Mouse (Mus musculus): ENCODE measurements at regions not wholly inside any gene's neighbourhood (a gene's known extent, or its start where the extent isn't known, plus 50 kb on each side); places are given as distances from the start of the nearest gene placed in this dataset.
A peak's percentile ranks its signal among the peaks of the same experiment; 100 is the strongest.

GRCm38 (mm10) chr17:26356906-26357305 is 57.7 kb upstream of the Neurl1b start:
- H3K27ac ChIP-seq = no peak overlapping the region
- ATAC-seq (ENCODE audit: insufficient read depth) (no peak), DNase-seq (ENCODE audit: low read depth in 3 of 3, low spot score in 3 of 3) (no peak)
- H3K9ac ChIP-seq (replicated peaks) = no peak overlapping the region
- whole genome bisulfite sequencing (ENCODE audit: insufficient replicate concordance) = 70% methylated on average over 5 of the region's 5 CpGs
- no peaks in the 10 kb centered on the region for H3K9me3 ChIP-seq (ENCODE audit: control insufficient read depth, low read length)
- no peak overlapping the region for H3K4me2 ChIP-seq (ENCODE audit: low read depth)
- peaks cover 6 to 11% of the 10 kb centered on the region in 2 experiments; a peak in 3 of 4 replicates for H3K4me1 ChIP-seq (replicated peaks; ENCODE audit: control insufficient read depth in 2 of 2, insufficient read depth in 2 of 2, low read length in 1 of 2)
- no peaks in the 10 kb centered on the region for H3K36me3 ChIP-seq (replicated peaks; ENCODE audit: control insufficient read depth, insufficient read depth, low read depth)
- no peak for TF ChIP-seq CTCF (IDR thresholded peaks at IDR 0.05; ENCODE audit: low read depth)
- TF ChIP-seq EP300 (IDR thresholded peaks at IDR 0.05; ENCODE audit: low read depth) = no peak
- no peaks in the 10 kb centered on the region for H3K27me3 ChIP-seq (ENCODE audit: control insufficient read depth, insufficient read depth, low read length)
- no peak overlapping the region for H3K4me3 ChIP-seq (ENCODE audit: insufficient read depth in 1 of 2, low read depth in 2 of 2, low read length in 2 of 2)

GRCm38 (mm10) chr17:26357784-26358183 is 56.8 kb upstream of the Neurl1b start:
- no peaks in the 10 kb centered on the region for H3K36me3 ChIP-seq (replicated peaks; ENCODE audit: control insufficient read depth, insufficient read depth, low read depth)
- WGBS (ENCODE audit: insufficient replicate concordance) = 35% methylated on average over 4 of the region's 4 CpGs
- no peak for TF ChIP-seq CTCF (IDR thresholded peaks at IDR 0.05; ENCODE audit: low read depth)
- TF ChIP-seq EP300 (IDR thresholded peaks at IDR 0.05; ENCODE audit: low read depth) = no peak
- DNase-seq (ENCODE audit: low read depth in 3 of 3, low spot score in 3 of 3) = no peak
- no peak overlapping the region for H3K27ac ChIP-seq
- no peaks in the 10 kb centered on the region for H3K9me3 ChIP-seq (ENCODE audit: control insufficient read depth, low read length)
- H3K27me3 ChIP-seq (ENCODE audit: control insufficient read depth, insufficient read depth, low read length) = no peaks in the 10 kb centered on the region
- H3K4me3 ChIP-seq (ENCODE audit: insufficient read depth in 1 of 2, low read depth in 2 of 2, low read length in 2 of 2) = no peak overlapping the region
- no peak for ATAC-seq (ENCODE audit: insufficient read depth)
- no peak overlapping the region for H3K9ac ChIP-seq (replicated peaks)
- no peak overlapping the region for H3K4me2 ChIP-seq (ENCODE audit: low read depth)
- peaks cover 9 to 16% of the 10 kb centered on the region in 2 experiments; a peak in 3 of 4 replicates for H3K4me1 ChIP-seq (replicated peaks; ENCODE audit: control insufficient read depth in 2 of 2, insufficient read depth in 2 of 2, low read length in 1 of 2)

- H3K9me3 ChIP-seq (ENCODE audit: control insufficient read depth, low read length) = no peaks in the 10 kb centered on the region
- no peak for DNase-seq (ENCODE audit: low read depth in 3 of 3, low spot score in 3 of 3)
- no peak for ATAC-seq (ENCODE audit: insufficient read depth)
- H3K27ac ChIP-seq = no peak overlapping the region
- H3K27me3 ChIP-seq (ENCODE audit: control insufficient read depth, insufficient read depth, low read length) = no peaks in the 10 kb centered on the region; the same call in 1 of the 2 replicates
- H3K36me3 ChIP-seq (replicated peaks; ENCODE audit: control insufficient read depth, insufficient read depth, low read depth) = no peaks in the 10 kb centered on the region
- TF ChIP-seq EP300 (IDR thresholded peaks at IDR 0.05; ENCODE audit: low read depth) = no peak
- no peak for TF ChIP-seq CTCF (IDR thresholded peaks at IDR 0.05; ENCODE audit: low read depth)
- H3K4me3 ChIP-seq (ENCODE audit: insufficient read depth in 1 of 2, low read depth in 2 of 2, low read length in 2 of 2) = no peak overlapping the region
- no peak overlapping the region for H3K4me2 ChIP-seq (ENCODE audit: low read depth)
- no peak overlapping the region for H3K9ac ChIP-seq (replicated peaks)
- 55% methylated on average over 6 of the region's 6 CpGs for WGBS (ENCODE audit: insufficient replicate concordance)
- H3K4me1 ChIP-seq (replicated peaks; ENCODE audit: control insufficient read depth in 2 of 2, insufficient read depth in 2 of 2, low read length in 1 of 2) = peaks cover 11 to 18% of the 10 kb centered on the region in 2 experiments; a peak in 3 of 4 replicates
These were observed 53.9 kb upstream of the Neurl1b start for GRCm38 (mm10) chr17:26360711-26361110.

GRCm38 (mm10) chr17:26361420-26361819 is 53.2 kb upstream of the Neurl1b start:
- Histone ChIP-seq H3K9ac (replicated peaks) (no peak overlapping the region), H3K4me1 (replicated peaks; ENCODE audit: control insufficient read depth in 2 of 2, insufficient read depth in 2 of 2, low read length in 1 of 2) (peaks cover 11 to 18% of the 10 kb centered on the region in 2 experiments; a peak in 3 of 4 replicates), H3K4me3 (ENCODE audit: insufficient read depth in 1 of 2, low read depth in 2 of 2, low read length in 2 of 2) (no peak overlapping the region), H3K9me3 (ENCODE audit: control insufficient read depth, low read length) (no peaks in the 10 kb centered on the region), H3K36me3 (replicated peaks; ENCODE audit: control insufficient read depth, insufficient read depth, low read depth) (no peaks in the 10 kb centered on the region), H3K27ac (no peak overlapping the region), H3K4me2 (ENCODE audit: low read depth) (no peak overlapping the region), H3K27me3 (ENCODE audit: control insufficient read depth, insufficient read depth, low read length) (no peaks in the 10 kb centered on the region; the same call in 1 of the 2 replicates)
- 0 out of 2 replicates have a peak, but pooled peaks have one; percentile 11 for ATAC-seq (ENCODE audit: insufficient read depth)
- no peak for TF ChIP-seq CTCF (IDR thresholded peaks at IDR 0.05; ENCODE audit: low read depth)
- 23% methylated on average over 7 of the region's 7 CpGs for WGBS (ENCODE audit: insufficient replicate concordance)
- DNase-seq (ENCODE audit: low read depth in 3 of 3, low spot score in 3 of 3) = no peak

GRCm38 (mm10) chr17:26361992-26362391 is 52.6 kb upstream of the Neurl1b start:
- H3K27me3 ChIP-seq (ENCODE audit: control insufficient read depth, insufficient read depth, low read length) = no peaks in the 10 kb centered on the region; the same call in 1 of the 2 replicates
- H3K9me3 ChIP-seq (ENCODE audit: control insufficient read depth, low read length) = no peaks in the 10 kb centered on the region
- H3K4me3 ChIP-seq (ENCODE audit: insufficient read depth in 1 of 2, low read depth in 2 of 2, low read length in 2 of 2) = no peak overlapping the region
- no peak overlapping the region for H3K9ac ChIP-seq (replicated peaks)
- H3K27ac ChIP-seq = no peak overlapping the region
- WGBS (ENCODE audit: insufficient replicate concordance) = 15% methylated on average over 3 of the region's 3 CpGs
- DNase-seq (ENCODE audit: low read depth in 3 of 3, low spot score in 3 of 3) (peak; percentile 22 to 46 (median 37)), ATAC-seq (ENCODE audit: insufficient read depth) (peak; percentile 69; the same call in 1 of the 2 replicates)
- peak overlapping the region; percentile 15; the same call in 1 of the 2 replicates for H3K4me2 ChIP-seq (ENCODE audit: low read depth)
- no peaks in the 10 kb centered on the region for H3K36me3 ChIP-seq (replicated peaks; ENCODE audit: control insufficient read depth, insufficient read depth, low read depth)
- TF ChIP-seq EP300 (IDR thresholded peaks at IDR 0.05; ENCODE audit: low read depth) (0 out of 2 replicates have a peak, but pooled peaks have one; percentile 19), CTCF (IDR thresholded peaks at IDR 0.05; ENCODE audit: low read depth) (no peak)
- peaks cover 11 to 18% of the 10 kb centered on the region in 2 experiments; a peak in 3 of 4 replicates for H3K4me1 ChIP-seq (replicated peaks; ENCODE audit: control insufficient read depth in 2 of 2, insufficient read depth in 2 of 2, low read length in 1 of 2)
